Mouse (Mus musculus) CH12.LX (cell line): Measurements from ENCODE around the gene Unc119b. TPM values are rescaled to one million over a fixed set of nuclear protein-coding genes. Genes with fewer than 3 reads are reported as not detected.

Experiments used
- DNase-seq: peaks from one replicate; pipeline ENCODE4 v3.0.0-alpha.2; 2013; ENCODE audit errors: extremely low read depth
- H3K27ac ChIP-seq: 2 replicates; pipeline ENCODE4 v1.5.1; 2012; ENCODE audit warnings: low read depth, mild to moderate bottlenecking, control low read depth, moderate library complexity; ENCODE audit not compliant: insufficient read depth
- H3K27me3 ChIP-seq: replicated peaks from 2 replicates; pipeline ENCODE3; 2012; ENCODE audit warnings: inconsistent platforms
- H3K36me3 ChIP-seq, 2 experiments: replicated peaks in 1 of 2; 2 replicates each; pipeline versions ENCODE3 to v1.6.1; 2012; ENCODE audit warnings: inconsistent platforms in 1 of 2, low read length in 1 of 2, mild to moderate bottlenecking in 1 of 2, mixed read lengths in 1 of 2, moderate library complexity in 1 of 2; ENCODE audit not compliant: control insufficient read depth in 1 of 2, insufficient read depth in 1 of 2
- H3K4me1 ChIP-seq, 2 experiments: 2 replicates each; pipeline ENCODE4 v1.6.1; 2012; ENCODE audit warnings: inconsistent platforms in 1 of 2, moderate library complexity in 1 of 2; ENCODE audit not compliant: insufficient read depth in 2 of 2, control insufficient read depth in 1 of 2
- H3K4me2 ChIP-seq: 2 replicates; pipeline ENCODE4 v1.6.1; 2012; ENCODE audit warnings: low read depth, mild to moderate bottlenecking, control low read depth; ENCODE audit not compliant: poor library complexity, insufficient read depth, severe bottlenecking
- H3K4me3 ChIP-seq, 3 experiments: fragments of 150-350 bp in 1 of 3; sonication (generic) in 1 of 3; replicated peaks in 1 of 3; 2 replicates each; pipeline versions ENCODE3 to v1.5.1; 2011 to 2012; ENCODE audit warnings: low read depth in 2 of 3, low read length in 2 of 3, mild to moderate bottlenecking in 2 of 3, moderate library complexity in 2 of 3, control low read depth in 1 of 3, improper control_type of control experiment in 1 of 3, inconsistent platforms in 1 of 3, mixed read lengths in 1 of 3; ENCODE audit not compliant: poor library complexity in 1 of 3
- H3K79me2 ChIP-seq: replicated peaks from 2 replicates; pipeline ENCODE4 v1.6.1; 2012; ENCODE audit warnings: mild to moderate bottlenecking, moderate library complexity; ENCODE audit not compliant: control insufficient read depth, poor library complexity, insufficient read depth, severe bottlenecking; ENCODE audit errors: extremely low read depth
- H3K9ac ChIP-seq: 2 replicates; pipeline ENCODE4 v1.6.1; 2012; ENCODE audit warnings: low read depth, mild to moderate bottlenecking, control low read depth, moderate library complexity; ENCODE audit not compliant: insufficient read depth
- H3K9me3 ChIP-seq: replicated peaks from 2 replicates; pipeline ENCODE3; 2012; ENCODE audit warnings: low read length, inconsistent platforms, mixed read lengths
- BHLHE40 ChIP-seq: IDR thresholded peaks from 2 replicates; pipeline ENCODE4 v1.6.1; 2011; ENCODE audit warnings: mild to moderate bottlenecking, low read depth, low read length, improper control_type of control experiment
- CHD1 ChIP-seq: IDR thresholded peaks from 2 replicates; pipeline ENCODE4 v1.6.1; 2012; ENCODE audit warnings: low read depth, low read length, improper control_type of control experiment, inconsistent platforms
- CHD2 ChIP-seq: IDR thresholded peaks from 2 replicates; pipeline ENCODE4 v1.6.1; 2011; ENCODE audit warnings: low read length, improper control_type of control experiment
- ELF1 ChIP-seq: IDR thresholded peaks from 2 replicates; pipeline ENCODE4 v1.6.1; 2014; ENCODE audit warnings: low read depth, mild to moderate bottlenecking, inconsistent platforms, low read length, improper control_type of control experiment
- GABPA ChIP-seq: IDR thresholded peaks from 2 replicates; pipeline ENCODE4 v1.6.1; 2012; ENCODE audit warnings: low read depth, low read length, improper control_type of control experiment, inconsistent platforms; ENCODE audit not compliant: insufficient replicate concordance
- HCFC1 ChIP-seq: IDR thresholded peaks from 2 replicates; pipeline ENCODE4 v1.6.1; 2012; ENCODE audit warnings: low read depth, mild to moderate bottlenecking, inconsistent platforms, low read length, improper control_type of control experiment
- JUN ChIP-seq: IDR thresholded peaks from 2 replicates; pipeline ENCODE4 v1.6.1; 2011; ENCODE audit warnings: low read depth, mild to moderate bottlenecking, low read length, improper control_type of control experiment, moderate library complexity; ENCODE audit not compliant: insufficient read depth
- JUND ChIP-seq: conservative IDR thresholded peaks from 2 replicates; pipeline ENCODE4 v1.6.1; 2011; ENCODE audit warnings: low read depth, low read length, improper control_type of control experiment
- KAT2A ChIP-seq: IDR thresholded peaks from 2 replicates; pipeline ENCODE4 v1.6.1; 2012; ENCODE audit warnings: low read length, improper control_type of control experiment, inconsistent platforms; ENCODE audit not compliant: insufficient replicate concordance
- MAX ChIP-seq: IDR thresholded peaks from 2 replicates; pipeline ENCODE4 v1.6.1; 2011; ENCODE audit warnings: low read length, improper control_type of control experiment
- MAZ ChIP-seq: IDR thresholded peaks from 2 replicates; pipeline ENCODE4 v1.6.1; 2012; ENCODE audit warnings: low read depth, mild to moderate bottlenecking, inconsistent platforms, low read length, improper control_type of control experiment, moderate library complexity
- MEF2A ChIP-seq: IDR thresholded peaks from 2 replicates; pipeline ENCODE4 v1.6.1; 2014; ENCODE audit warnings: low read depth, mild to moderate bottlenecking, inconsistent platforms, low read length, improper control_type of control experiment, borderline replicate concordance
- MXI1 ChIP-seq: IDR thresholded peaks from 2 replicates; pipeline ENCODE4 v1.6.1; 2011; ENCODE audit warnings: mild to moderate bottlenecking, low read depth, low read length, improper control_type of control experiment
- MYC ChIP-seq: IDR thresholded peaks from 2 replicates; pipeline ENCODE4 v1.6.1; 2011; ENCODE audit warnings: low read depth, mild to moderate bottlenecking, improper control_type of control experiment, low read length
- NELFE ChIP-seq: IDR thresholded peaks from 2 replicates; pipeline ENCODE4 v1.6.1; 2011; ENCODE audit warnings: low read depth, low read length, improper control_type of control experiment
- NRF1 ChIP-seq: IDR thresholded peaks from 2 replicates; pipeline ENCODE4 v1.6.1; 2014; ENCODE audit warnings: low read depth, mild to moderate bottlenecking, inconsistent platforms, low read length, improper control_type of control experiment, moderate library complexity
- PAX5 ChIP-seq: IDR thresholded peaks from 2 replicates; pipeline ENCODE4 v1.6.1; 2012; ENCODE audit warnings: low read length, inconsistent platforms, mixed read lengths
- POLR2A ChIP-seq: IDR thresholded peaks from 2 replicates; pipeline ENCODE4 v1.6.1; 2011; ENCODE audit warnings: low read depth, mild to moderate bottlenecking, improper control_type of control experiment, low read length
- POLR2AphosphoS2 ChIP-seq: IDR thresholded peaks from 2 replicates; pipeline ENCODE4 v1.6.1; 2011; ENCODE audit warnings: low read depth, low read length, improper control_type of control experiment
- RAD21 ChIP-seq: IDR thresholded peaks from 2 replicates; pipeline ENCODE4 v1.6.1; 2011; ENCODE audit warnings: low read depth, mild to moderate bottlenecking, low read length, improper control_type of control experiment, moderate library complexity
- RCOR1 ChIP-seq: conservative IDR thresholded peaks from 2 replicates; pipeline ENCODE4 v1.6.1; 2012; ENCODE audit warnings: low read depth, mild to moderate bottlenecking, inconsistent platforms, low read length, improper control_type of control experiment
- SIN3A ChIP-seq: IDR thresholded peaks from 2 replicates; pipeline ENCODE4 v1.6.1; 2012; ENCODE audit warnings: low read length, improper control_type of control experiment, inconsistent platforms
- SMC3 ChIP-seq: IDR thresholded peaks from 2 replicates; pipeline ENCODE4 v1.6.1; 2011; ENCODE audit warnings: low read depth, low read length, improper control_type of control experiment
- TCF12 ChIP-seq: IDR thresholded peaks from 2 replicates; pipeline ENCODE4 v1.6.1; 2014; ENCODE audit warnings: low read depth, mild to moderate bottlenecking, inconsistent platforms, low read length, improper control_type of control experiment
- UBTF ChIP-seq: IDR thresholded peaks from 2 replicates; pipeline ENCODE4 v1.6.1; 2012; ENCODE audit warnings: low read depth, mild to moderate bottlenecking, inconsistent platforms, low read length, improper control_type of control experiment, moderate library complexity
- USF1 ChIP-seq: IDR thresholded peaks from 2 replicates; pipeline ENCODE4 v1.6.1; 2014; ENCODE audit warnings: low read depth, mild to moderate bottlenecking, inconsistent platforms, low read length, improper control_type of control experiment
- ZKSCAN1 ChIP-seq: IDR thresholded peaks from 2 replicates; pipeline ENCODE4 v1.6.1; 2012; ENCODE audit warnings: low read depth, inconsistent platforms, low read length, improper control_type of control experiment, borderline replicate concordance
- ZMIZ1 ChIP-seq: IDR thresholded peaks from 2 replicates; pipeline ENCODE4 v1.6.1; 2012; ENCODE audit warnings: low read depth, mild to moderate bottlenecking, inconsistent platforms, low read length, improper control_type of control experiment
- ZNF384 ChIP-seq: IDR thresholded peaks from 2 replicates; pipeline ENCODE4 v1.6.1; 2012; ENCODE audit warnings: low read depth, low read length, improper control_type of control experiment, inconsistent platforms
- dilution Hi-C: fragments of 300-500 bp; cut with MboI; formaldehyde crosslinking; loops from 2 replicates; pipeline ENCODE4 v1.14.3; 2020; ENCODE audit warnings: low sequenced_read_pairs; ENCODE audit not compliant: extremely low pct_unique_long_range_greater_than_20kb, extremely low pct_ligation_motif_present
- in situ Hi-C: fragments of 300-500 bp; cut with MboI; formaldehyde crosslinking; loops from 3 replicates; pipeline ENCODE4 v1.14.3; 2019; ENCODE audit warnings: low sequenced_read_pairs, low pct_ligation_motif_present, low pct_unique_long_range_greater_than_20kb, mixed read lengths
- polyA plus RNA-seq: library from polyadenylated mRNA; unstranded; fragments of >175 nt; gene quantifications from 2 replicates; pipeline ENCODE4 v1.2.1, GENCODE M21; 2012; ENCODE audit warnings: low read depth; ENCODE audit not compliant: insufficient read length
- total RNA-seq, 2 experiments: library from RNA; depleted of rRNA; stranded (reverse); fragments of 300-350 nt in 1 of 2; fragments of >200 nt in 1 of 2; gene quantifications; 2 replicates each; pipeline ENCODE4 v1.2.3; 2012 to 2014

Unc119b gene
- total and polyA plus RNA-seq, 3 experiments, result 13.3 to 22.6 (median 18.4) TPM

GRCm38 (mm10) chr5:115113244-115113643 lies 21.5 kb downstream of the Unc119b start:
- H3K27me3 ChIP-seq, result no peaks in the 10 kb centered on the region
- in situ Hi-C loops, result no loop called here
- dilution Hi-C loops, result no loop called here
- no peak overlapping the region for H3K4me2 ChIP-seq
- H3K27ac ChIP-seq, result no peak overlapping the region
- no peak overlapping the region for H3K9ac ChIP-seq
- H3K36me3 ChIP-seq, result peaks cover 48 to 81% of the 10 kb centered on the region in 2 experiments
- H3K4me1 ChIP-seq, result peaks cover 3 to 10% of the 10 kb centered on the region in 2 experiments; a peak in 2 of 4 replicates
- H3K4me3 ChIP-seq, result no peak overlapping the region
- DNase-seq, result no peak
- no peaks in the 10 kb centered on the region; the same call in 1 of the 2 replicates for H3K79me2 ChIP-seq
- TF ChIP-seq MAX, result no peak
- no peak for TF ChIP-seq ELF1
- TF ChIP-seq KAT2A, result no peak
- no peak for TF ChIP-seq JUND
- TF ChIP-seq USF1, result no peak
- no peak for TF ChIP-seq MXI1
- TF ChIP-seq BHLHE40, result no peak
- no peak for TF ChIP-seq POLR2AphosphoS2
- no peak for TF ChIP-seq NRF1
- TF ChIP-seq NELFE, result no peak
- TF ChIP-seq POLR2A, result no peak
- no peak for TF ChIP-seq RCOR1
- TF ChIP-seq GABPA, result no peak
- TF ChIP-seq SMC3, result no peak
- TF ChIP-seq PAX5, result no peak
- TF ChIP-seq TCF12, result no peak
- TF ChIP-seq MEF2A, result no peak
- no peak for TF ChIP-seq ZNF384
- TF ChIP-seq MAZ, result no peak
- peaks cover 3% of the 10 kb centered on the region for H3K9me3 ChIP-seq

GRCm38 (mm10) chr5:115111156-115111555 lies 23.6 kb downstream of the Unc119b start:
- no peaks in the 10 kb centered on the region for H3K27me3 ChIP-seq
- in situ Hi-C loops, result no loop called here
- H3K9me3 ChIP-seq, result no peaks in the 10 kb centered on the region
- no peak overlapping the region for H3K9ac ChIP-seq
- no peaks in the 10 kb centered on the region for H3K79me2 ChIP-seq
- DNase-seq, result no peak
- no peak for TF ChIP-seq BHLHE40
- TF ChIP-seq ZMIZ1, result no peak
- no peak for TF ChIP-seq USF1
- TF ChIP-seq JUND, result no peak
- TF ChIP-seq GABPA, result no peak
- no peak for TF ChIP-seq MYC
- TF ChIP-seq MAX, result no peak
- no peak for TF ChIP-seq CHD2
- no peak for TF ChIP-seq MXI1
- no peak for TF ChIP-seq ZKSCAN1
- no peak for TF ChIP-seq SIN3A
- no peak for TF ChIP-seq POLR2AphosphoS2
- TF ChIP-seq JUN, result no peak
- no peak for TF ChIP-seq RAD21
- TF ChIP-seq RCOR1, result no peak
- TF ChIP-seq CHD1, result no peak
- TF ChIP-seq ZNF384, result no peak
- no peak for TF ChIP-seq HCFC1
- no peak for TF ChIP-seq UBTF
- TF ChIP-seq PAX5, result no peak
- peaks cover 34 to 76% of the 10 kb centered on the region in 2 experiments for H3K36me3 ChIP-seq
- dilution Hi-C loops, result no loop called here
- H3K4me1 ChIP-seq, result 0 out of 4 replicates have a peak, but pooled peaks cover 0 to 2% of the 10 kb centered on the region in 2 experiments
- no peak overlapping the region for H3K4me2 ChIP-seq
- H3K27ac ChIP-seq, result no peak overlapping the region
- no peak overlapping the region for H3K4me3 ChIP-seq
